Mouse (Mus musculus) right cerebral cortex, postnatal 14 days (tissue): ENCODE data around the gene Acot8.
A peak's percentile ranks its signal among the peaks of the same experiment; 100 is the strongest.
"Not testable (repeated sequence)": the region's sequence is repeated elsewhere in the genome, so short reads cannot be mapped to it uniquely, and the experiment has no call there.

Experiments
- DNase-seq: peaks from one replicate; pipeline ENCODE4 v3.0.0; 2022

Gene Acot8

DNA sequence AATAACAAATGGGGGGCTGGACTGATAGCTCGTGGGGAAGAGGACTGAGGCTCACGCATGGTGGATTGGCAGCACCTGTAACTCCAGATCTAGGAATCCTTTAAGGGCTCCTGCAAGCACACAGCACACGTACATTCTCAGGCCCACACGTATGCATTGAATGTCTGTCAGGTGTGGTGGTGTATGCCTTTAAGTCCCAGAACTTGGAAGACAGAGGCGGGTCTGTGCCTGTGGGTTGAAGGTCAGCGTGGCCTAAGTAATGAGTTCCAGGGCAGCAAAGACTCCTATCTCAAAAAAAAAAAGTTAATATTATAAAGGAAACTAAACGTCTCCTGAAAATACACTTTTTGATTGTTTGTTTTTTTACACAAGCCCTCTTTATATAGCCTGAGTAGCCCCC, 1.9 kb upstream of the Acot8 start:
- DNase-seq = no peak

DNA sequence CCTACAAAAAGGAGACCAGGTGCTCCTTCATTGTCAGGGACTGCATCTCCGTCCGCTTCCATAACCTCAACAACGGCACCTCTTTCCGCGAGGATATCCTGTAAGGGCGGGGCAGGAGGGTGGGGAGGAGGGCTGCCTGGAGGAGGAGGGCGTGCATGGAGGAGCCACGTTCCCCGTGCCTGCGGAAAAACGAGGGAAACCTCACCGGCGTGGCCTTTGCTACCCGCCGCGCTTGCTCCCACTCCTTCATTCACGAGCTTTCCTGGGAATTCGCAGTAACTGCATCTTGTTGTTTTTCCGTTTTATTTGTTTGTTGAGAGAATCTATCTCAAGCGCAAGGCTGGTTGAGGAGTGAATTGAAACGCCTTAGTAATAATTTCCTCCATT, 643 bp upstream of the Acot8 start:
- peak; percentile 27 for DNase-seq

DNA sequence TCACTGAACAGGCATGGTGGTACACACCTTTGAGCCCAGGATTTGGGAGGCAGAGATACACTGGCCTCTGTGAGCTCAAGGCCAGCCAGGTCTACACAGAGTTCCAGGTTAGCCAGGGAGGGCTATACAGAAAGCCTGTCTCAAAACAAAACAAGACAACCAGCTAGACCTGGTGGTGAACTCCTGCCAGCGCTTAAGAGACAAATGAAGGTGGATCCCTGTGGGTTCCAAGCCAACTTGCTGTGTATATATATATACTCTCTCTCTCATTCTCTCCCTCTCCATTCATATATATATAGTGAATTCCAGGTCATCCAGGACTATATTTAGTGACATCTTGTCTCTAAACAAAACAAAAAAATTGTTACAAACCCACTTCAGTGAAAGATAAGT, 765 bp downstream of the Acot8 start:
- DNase-seq = no peak

DNA sequence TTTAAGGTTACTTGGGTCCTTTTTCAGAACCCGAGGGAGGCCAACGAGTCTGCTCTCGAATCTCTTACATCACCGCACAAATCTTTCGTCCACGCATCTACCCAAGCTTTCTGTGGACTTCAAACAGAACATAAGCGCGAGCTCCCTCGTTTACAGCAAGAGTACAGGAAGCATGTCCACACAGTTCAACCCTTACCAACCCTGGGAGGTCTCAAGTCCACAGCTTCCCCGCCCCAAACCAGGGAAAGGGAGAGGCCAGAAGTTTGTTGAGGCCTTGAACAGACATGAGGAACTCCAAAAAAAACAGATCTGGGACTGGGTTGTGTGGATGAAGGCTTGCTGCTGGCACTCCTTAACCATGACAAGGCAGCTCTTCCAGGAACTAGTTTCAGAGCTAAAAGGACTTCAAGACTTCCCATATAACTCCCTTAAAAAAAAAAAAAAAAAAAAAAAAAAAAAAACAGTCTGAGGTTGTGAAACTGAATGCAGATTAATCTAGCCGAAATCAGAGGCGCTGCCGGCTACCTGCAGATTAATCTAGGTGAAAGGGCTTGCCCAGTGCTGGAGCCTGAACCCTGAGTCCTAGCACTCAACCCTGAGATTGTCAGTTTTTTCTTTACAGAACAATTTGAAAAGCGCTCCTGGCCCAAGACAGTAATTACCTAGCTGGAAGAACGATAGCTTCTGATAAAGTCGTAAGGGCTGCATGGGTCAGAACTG, 1.3 kb downstream of the Acot8 start:
- no peak for DNase-seq

DNA sequence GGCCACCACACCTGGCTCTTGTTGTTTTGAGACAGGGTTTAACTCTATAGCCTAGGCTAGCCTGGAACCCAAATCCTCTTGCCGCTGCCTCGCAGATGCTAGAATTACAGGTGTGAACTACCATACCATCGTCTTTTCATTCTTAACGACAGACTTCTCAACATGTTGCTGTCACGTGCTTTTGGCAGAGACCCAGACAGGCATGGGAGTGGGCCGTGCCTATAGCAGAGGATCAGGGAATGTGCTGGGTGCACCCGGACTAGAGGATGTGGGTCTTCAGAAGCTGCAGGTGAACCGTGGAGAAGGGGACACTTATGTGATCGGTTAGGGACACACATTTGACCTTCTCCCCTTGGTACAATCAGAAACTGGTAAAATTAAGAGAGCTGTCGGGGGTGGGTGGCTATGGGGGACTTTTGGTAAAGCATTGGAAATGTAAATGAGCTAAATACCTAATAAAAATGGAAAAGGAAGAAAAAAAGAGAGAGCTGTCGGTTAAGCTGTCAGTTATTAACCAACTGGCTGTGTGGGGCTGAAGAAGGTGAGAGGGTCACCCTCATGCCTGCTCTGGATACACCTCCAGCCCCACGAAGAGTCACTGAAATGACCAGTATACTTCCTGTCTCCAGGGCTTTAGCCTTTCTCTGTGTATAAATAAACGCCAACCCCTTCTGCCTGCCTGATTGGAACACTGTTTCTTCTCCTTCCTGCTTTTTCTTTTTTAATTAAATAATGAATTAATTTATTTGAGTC, 4.3 kb downstream of the Acot8 start:
- no peak for DNase-seq

DNA sequence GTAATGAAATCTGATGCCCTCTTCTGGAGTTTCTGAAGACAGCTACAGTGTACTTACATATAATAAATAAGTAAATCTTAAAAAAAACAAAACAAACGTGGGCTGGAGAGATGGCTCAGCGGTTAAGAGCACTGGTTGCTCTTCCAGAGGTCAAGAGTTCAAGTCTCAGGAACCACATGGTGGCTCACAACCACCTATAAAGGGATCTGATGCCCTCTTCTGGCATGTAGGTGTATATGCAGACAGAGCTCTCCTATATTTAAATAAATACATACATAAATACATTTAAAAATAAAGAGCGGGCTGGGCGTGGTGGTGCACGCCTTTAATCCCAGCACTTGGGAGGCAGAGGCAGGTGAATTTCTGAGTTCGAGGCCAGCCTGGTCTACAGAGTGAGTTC, 6.1 kb downstream of the Acot8 start:
- DNase-seq = not testable (repeated sequence)

DNA sequence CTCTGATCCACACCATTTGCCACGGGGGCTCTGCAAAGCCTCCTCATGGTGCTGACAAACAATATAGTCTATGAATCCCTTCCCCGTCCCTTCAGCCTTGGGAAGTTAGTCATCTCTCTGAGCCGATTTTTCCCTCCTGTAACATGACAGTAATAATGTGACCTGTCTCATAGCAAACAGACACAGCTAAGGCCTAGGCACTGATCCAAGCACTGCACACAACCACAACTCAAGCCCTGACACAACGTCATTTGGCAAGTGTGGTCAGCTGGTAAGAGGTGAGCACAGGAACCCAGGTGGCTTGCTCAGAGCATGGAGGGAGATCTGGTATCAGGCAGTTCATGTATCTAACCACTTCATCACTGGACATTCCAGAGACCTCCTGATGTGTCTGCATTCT, 8.8 kb downstream of the Acot8 start:
- no peak for DNase-seq

DNA sequence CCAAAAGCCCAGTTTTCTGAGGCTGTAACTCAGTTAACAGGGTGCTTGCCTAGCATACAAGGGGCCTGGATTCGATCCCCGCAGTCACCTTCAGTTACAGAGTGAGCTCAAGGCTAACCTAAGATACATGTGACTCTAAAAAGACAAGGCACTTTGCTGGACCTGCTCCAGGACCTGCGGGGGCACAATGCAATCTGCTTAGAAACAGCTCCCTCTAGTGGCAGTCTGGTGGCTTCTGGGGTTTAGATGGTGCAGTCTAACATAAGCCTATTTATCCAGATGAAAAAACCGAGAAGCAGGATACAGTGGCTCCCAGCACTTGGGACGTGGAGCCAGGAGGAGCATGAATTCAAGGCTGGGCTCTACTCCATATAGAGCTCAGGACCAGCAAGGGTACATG, 10.4 kb downstream of the Acot8 start:
- peak; percentile 89 for DNase-seq

DNA sequence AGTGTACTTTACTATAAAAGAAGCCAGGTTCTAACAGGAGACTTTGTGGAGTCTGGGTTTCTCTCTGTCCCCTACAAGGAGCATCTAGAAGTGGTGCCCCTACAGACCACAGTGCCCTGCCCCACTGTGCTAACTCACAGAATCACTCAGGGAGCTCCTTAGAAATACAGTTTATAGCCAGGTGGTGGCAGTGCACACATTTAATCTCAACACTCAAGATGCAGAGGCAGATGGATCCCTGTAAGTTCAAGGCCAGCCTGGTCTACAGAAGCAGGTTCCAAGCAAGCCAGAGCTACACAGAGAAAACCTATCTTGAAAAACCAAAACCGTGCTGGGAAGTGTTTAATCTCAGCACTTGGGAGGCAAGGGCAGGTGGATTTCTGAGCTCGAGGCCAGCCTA, 10.9 kb downstream of the Acot8 start:
- DNase-seq = no peak

DNA sequence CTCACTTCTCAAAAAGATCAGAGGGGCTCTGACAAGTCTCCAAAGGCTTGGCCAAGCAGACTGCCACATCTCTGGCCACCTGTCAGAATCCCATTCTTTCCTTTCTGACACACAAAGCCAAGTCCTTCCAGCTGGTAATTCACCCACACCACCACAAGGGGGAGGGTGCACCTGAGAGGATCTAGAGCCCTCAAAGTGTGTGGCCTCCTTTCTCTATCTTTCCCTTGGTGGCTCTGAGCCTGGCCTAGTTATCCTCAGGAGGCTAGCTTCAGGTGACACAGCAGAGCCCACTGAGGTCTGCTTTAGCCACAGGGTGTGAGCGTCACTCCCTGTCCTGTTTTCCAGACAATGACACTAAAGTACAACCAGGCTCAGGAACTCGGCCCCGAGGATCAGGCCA, 11.4 kb downstream of the Acot8 start:
- DNase-seq = peak; percentile 51

DNA sequence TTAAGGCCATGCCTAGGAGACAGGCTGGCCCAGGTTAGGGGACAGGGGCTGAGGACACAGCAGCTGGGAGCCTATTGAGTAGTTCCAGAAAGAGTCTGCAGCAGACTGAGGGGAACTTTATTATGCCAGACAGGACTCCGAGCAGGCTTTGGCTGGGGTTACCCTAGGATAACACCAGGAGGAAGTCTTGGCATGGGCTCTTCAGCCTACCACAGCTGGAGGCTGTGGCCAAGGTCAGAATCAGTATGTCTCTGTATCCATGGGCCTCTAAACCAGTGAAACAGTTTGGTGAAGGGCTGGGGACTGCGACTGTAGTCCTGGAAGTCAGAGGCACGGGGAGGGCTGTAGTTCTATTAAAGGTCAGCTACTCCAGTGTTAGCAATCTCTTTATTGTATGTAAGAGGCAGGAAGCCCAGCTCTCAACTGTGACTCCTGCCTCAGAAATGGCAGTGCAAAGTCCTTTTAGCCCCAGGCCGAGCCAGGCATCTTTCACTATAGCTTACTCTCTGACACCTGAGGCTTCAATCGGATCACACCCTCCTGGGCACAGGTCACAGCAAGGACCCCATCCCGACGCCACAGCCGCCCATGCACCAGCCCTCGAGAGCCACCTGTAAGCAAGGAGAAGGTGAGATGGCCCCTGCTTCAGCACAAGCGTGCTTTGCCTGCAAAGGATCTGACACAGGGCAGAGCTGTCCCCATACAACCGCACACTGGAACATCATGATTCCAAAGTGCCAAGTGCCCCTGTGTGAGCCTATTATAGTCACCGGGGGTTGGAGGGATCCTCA, 12.1 kb downstream of the Acot8 start:
- DNase-seq = no peak

DNA sequence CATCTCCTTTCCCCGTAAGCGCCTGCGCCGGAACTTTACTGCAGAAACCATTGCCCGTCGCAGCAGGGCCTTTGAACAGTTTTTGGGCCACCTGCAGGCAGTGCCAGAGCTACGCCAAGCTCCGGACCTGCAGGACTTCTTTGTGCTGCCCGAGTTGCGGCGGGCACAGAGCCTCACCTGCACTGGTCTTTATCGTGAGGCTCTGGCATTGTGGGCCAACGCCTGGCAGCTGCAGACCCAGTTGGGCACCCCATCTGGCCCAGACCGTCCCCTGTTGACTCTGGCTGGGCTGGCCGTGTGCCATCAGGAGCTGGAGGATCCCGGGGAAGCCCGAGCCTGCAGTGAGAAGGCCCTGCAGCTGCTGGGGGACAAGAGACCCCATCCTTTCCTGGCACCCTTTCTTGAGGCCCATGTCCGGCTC, 12.8 kb downstream of the Acot8 start:
- DNase-seq = peak; percentile 34

DNA sequence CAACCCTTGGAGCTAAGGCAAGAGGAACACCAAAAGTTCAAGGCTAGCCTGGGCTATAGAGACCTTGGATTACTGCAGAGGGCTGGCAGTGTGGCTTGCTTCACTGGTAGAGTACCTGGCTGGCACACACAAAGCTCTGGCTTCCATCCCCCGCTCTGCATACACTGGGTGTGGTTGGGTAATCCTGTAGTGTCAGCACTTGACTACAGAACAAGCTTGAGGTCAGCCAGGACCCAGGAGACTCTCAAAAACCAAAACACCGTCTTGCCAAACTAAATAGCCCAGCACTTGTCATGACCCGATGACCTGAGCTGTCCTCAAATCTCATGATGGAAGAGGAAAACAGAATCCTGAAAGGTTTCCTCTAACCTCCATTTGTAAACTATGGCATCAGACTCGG, 14.2 kb downstream of the Acot8 start:
- DNase-seq = no peak

DNA sequence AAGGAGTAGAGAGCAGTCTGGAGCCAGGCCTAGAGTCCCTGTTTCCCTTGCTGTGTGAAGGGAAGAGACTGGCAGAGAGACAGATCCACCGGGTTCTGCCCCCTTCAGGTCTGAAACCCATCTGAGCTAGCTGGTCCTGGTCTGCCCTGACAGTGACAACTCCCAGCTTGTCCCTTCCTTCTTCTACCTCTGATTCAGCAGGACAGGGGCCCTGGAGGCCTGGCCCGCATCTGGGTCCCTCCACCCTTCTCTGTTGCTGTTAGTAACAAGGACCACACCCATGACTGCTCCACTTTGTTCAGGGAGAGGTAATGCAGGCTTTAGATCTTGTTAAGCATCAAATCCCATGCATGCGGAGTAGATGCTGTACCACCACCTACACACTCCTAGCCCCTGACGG, 16.3 kb downstream of the Acot8 start:
- no peak for DNase-seq

DNA sequence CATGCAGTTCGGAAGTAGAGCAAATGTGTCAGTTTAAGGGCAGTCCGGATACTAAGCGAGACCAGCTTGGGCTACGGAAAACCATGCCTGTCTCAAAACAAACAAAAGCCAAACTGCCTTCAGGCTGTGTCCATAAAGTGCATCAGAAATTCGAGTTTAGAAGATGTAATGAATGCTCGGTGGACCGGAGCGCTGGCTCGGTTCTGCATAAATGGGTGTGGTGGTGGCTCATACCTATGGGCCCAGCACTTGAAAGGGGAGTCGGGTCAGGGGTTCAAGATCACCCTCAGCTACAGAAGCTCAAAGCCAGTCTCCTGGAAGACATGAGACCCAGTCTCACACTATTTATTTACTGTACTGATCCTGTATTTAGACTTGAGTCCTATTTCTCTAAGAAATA, 16.9 kb downstream of the Acot8 start:
- no peak for DNase-seq

DNA sequence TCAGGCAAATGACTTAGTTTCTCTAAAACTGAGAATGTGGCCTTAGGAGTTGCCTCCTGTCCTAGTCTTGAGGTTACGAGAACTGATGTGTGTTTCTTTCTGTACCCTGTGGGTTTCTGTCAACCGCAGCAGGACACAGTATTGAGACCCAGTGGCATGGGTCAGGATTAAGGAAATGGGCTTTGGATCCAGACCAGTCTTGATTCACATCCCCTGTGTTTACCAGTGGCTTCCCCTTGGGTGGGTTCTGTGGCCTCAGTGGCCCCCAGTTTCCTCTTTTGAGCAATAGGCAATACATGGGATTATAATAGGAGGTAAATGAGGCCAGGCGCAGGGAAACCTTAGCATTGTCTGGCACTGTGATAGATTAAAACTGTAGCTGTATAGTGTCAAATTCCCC, 17.6 kb downstream of the Acot8 start:
- no peak for DNase-seq

DNA sequence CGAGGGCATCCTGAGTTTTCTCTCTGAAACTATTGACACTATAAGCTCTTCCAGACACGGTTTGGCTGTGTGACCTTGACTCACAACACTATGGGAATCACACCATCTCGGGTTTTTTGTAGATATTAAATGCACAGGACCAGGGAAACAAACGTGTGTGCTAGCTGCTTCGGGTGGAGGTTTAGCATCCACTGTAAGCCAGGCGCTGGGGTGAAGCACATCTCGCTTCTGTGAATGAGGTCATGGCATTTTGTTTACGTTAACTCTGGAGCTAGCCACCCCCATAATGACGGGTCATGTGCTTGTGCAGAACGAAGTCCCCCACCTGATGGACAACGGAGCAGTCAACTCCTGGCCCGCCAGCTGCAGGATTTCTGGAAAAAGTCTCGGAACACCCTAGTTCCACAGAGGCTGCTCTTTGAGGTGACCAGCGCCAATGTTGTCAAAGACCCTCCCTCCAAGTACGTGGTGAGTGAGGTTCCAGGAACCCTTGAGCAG, 18.2 kb downstream of the Acot8 start:
- no peak for DNase-seq

DNA sequence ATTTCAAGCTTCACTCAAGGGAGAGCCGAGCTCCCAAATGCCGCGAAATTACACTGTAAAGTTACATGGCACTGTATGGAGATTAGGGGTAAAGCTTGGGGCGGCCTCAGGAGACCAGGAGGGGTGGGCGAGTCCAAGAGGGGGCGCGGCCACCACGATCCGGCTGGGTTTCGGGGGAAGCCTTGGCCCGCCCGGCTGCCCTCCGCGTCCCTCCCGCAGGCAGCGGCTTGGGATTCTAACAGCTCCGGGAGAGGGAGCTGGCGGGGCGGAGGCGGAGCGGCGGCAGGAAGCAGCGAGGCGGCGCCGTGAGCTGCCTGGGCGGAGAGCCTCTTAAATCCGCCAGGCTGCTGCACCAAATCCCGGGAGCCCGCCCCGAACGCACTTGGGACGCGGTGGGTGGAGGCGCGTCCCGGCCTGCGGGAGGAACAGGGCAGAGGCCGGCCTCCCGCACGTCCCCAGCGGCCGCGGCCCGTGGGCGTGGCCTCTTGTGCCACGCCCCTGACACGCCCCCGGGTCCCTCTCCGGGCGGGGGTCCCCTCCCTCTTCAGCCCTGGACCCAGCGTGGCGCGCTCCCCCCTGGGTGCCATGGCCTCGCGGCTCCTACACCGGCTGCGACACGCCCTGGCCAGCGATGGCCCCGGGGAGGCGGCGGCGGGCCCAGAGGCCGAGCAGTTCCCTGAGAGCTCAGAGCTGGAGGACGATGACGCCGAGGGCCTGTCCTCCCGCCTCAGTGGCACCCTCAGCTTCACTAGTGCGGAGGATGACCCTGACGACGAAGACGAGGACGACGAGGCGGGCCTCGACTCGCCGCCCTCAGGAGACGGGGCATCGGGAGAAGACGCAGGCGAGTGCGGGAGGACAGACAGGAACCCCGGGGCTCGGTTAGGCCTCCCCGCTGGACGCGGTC, 18.9 kb downstream of the Acot8 start, which contains the start of gene Snx21:
Gene Snx21 (plus strand): TSS at position 343 of the 907 bp plus-strand sequence.
- DNase-seq = peak; percentile 75

DNA sequence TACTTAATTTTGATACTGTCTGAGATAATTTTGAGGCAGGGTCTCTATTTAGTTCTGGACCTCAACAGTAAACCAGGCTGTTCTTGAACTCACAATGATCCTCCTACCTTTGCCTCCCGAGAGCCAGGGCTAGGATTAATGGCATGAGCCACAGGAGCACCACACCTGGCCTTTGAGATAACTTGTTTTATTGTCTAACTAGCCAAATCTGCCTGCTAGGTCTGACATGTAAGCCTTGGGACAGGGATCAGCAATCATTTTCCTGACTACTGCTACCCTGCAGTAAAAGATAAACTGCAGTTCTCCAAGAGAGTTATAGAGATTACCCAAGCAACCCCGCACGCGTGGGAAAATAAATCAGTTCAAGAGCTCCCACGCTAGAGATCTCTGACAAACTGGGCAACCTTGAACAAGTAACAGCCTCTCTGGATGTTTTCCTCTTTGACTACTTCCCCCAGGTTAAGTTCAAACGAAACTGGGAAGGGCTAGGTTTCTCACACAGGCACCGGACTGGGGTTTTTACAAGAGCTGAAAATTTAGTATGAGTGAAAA, 19.7 kb downstream of the Acot8 start:
- DNase-seq = no peak

DNA sequence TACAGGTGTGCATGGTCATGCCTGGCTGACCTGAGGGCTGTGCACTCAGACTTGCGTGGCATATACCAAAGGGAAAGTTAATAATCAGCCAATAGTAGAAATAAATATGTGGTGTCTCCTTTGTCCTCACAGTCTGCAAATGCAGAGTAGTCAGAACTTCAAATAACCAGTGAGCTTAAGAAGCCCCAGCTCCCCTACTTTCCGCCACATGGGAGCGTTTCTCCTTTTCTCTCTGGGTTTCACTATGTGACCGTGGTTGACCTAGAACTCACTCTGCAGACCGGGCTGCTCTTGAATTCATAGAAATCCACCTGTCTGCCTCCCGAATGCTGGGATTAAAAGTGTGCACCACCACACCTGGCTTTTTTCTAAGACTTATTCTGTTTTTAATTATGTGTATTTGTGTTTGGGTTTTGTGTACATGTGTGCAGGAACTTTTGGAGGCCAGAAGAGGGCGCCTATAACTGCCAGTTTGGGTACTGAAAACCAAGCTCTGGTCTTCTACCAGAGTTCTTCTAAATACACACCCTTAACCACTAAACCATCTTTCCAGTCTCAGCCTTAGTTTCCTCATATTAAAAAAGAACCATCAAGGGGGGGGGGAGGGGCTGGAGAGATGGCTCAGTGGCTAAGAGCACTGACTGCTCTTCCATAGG, 20.6 kb downstream of the Acot8 start:
- DNase-seq = no peak

DNA sequence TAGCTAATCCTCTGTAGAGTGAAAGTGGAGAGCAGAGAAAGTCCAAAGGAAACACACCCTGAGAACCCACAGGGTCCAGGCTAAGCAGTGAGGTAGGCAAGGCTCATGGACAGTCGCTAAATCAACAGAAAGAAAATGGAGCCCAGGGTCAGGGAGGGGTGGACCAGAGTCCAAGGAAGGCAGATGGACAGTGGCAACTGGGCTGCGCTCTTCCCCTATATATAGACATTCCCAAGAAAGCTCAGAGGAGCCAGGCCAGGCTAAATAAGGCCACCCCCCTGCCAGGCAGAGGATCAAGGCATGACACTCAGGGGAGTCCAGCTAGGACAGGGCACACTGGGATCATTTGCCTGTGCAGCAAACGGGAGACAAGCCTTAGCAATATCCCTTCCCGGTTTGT, 22.8 kb downstream of the Acot8 start:
- no peak for DNase-seq
